1 mouse cellular context compared by ENCODE assay signal in genomic region chr8:121909663-121910062, GRCm38 (mm10).
TF ChIP-seq lines count a peak whose summit lies in the region.

No protein-coding gene starts in this region.

TF ChIP-seq in MEL, 35 proteins besides CTCF, POLR2A, EP300 and RAD21 (continued from another document):
- TF ChIP-seq TAL1 (IDR thresholded peaks at IDR 0.05; ENCODE audit: low read length) (no peak), MEF2A (IDR thresholded peaks at IDR 0.05; ENCODE audit: extremely low read depth, insufficient replicate concordance, low read depth, low read length, poor library complexity, severe bottlenecking) (peak; percentile 50; the same call in 1 of the 2 replicates), E2F4 (IDR thresholded peaks at IDR 0.05; ENCODE audit: borderline replicate concordance, low read depth, low read length) (no peak), POLR2AphosphoS2 (IDR thresholded peaks at IDR 0.05; ENCODE audit: low read length) (no peak), MAFK (IDR thresholded peaks at IDR 0.05; ENCODE audit: borderline replicate concordance, low read depth, low read length) (no peak), ZNF384 (IDR thresholded peaks at IDR 0.05; ENCODE audit: low read depth, low read length) (peak; percentile 64; the same call in 1 of the 2 replicates), MYB (IDR thresholded peaks at IDR 0.05; ENCODE audit: low read depth, low read length) (peak; percentile 88), MXI1 (IDR thresholded peaks at IDR 0.05; ENCODE audit: low read depth, low read length) (no peak), TBP (IDR thresholded peaks at IDR 0.05; ENCODE audit: low read depth, low read length) (0 out of 2 replicates have a peak, but pooled peaks have one; percentile 33), TCF12 (IDR thresholded peaks at IDR 0.05; ENCODE audit: low read depth, low read length) (peak; percentile 88), USF1 (IDR thresholded peaks at IDR 0.05; ENCODE audit: low read depth, low read length) (no peak), KAT2A (conservative IDR thresholded peaks at IDR 0.05; ENCODE audit: low read depth, low read length) (no peak), SIN3A (IDR thresholded peaks at IDR 0.05; ENCODE audit: low read length) (peak; percentile 82), BHLHE40 (IDR thresholded peaks at IDR 0.05; ENCODE audit: borderline replicate concordance, low read depth, low read length) (peak; percentile 91), GABPA (IDR thresholded peaks at IDR 0.05; ENCODE audit: low read depth, low read length) (no peak), NELFE (IDR thresholded peaks at IDR 0.05; ENCODE audit: low read depth, low read length) (no peak), NRF1 (IDR thresholded peaks at IDR 0.05; ENCODE audit: insufficient read depth, low read depth, low read length, poor library complexity, severe bottlenecking) (no peak), RCOR1 (IDR thresholded peaks at IDR 0.05; ENCODE audit: low read depth, low read length) (peak; percentile 80), HCFC1 (IDR thresholded peaks at IDR 0.05; ENCODE audit: low read depth, low read length) (0 out of 2 replicates have a peak, but pooled peaks have one; percentile 40), CHD2 (IDR thresholded peaks at IDR 0.05; ENCODE audit: low read length) (no peak), JUND (IDR thresholded peaks at IDR 0.05; ENCODE audit: low read depth, low read length) (no peak), MYC (IDR thresholded peaks at IDR 0.05; ENCODE audit: low read depth, low read length) (no peak), ZKSCAN1 (IDR thresholded peaks at IDR 0.05; ENCODE audit: low read depth, low read length) (no peak), ZMIZ1 (IDR thresholded peaks at IDR 0.05; ENCODE audit: low read depth, low read length) (no peak), GATA1 (IDR thresholded peaks at IDR 0.05; ENCODE audit: low read depth, low read length) (peak; percentile 89), SMC3 (IDR thresholded peaks at IDR 0.05; ENCODE audit: low read depth, low read length) (peak; percentile 71), MAZ (IDR thresholded peaks at IDR 0.05; ENCODE audit: low read depth, low read length) (peak; percentile 90), POLR2AphosphoS5 (IDR thresholded peaks at IDR 0.05; ENCODE audit: borderline replicate concordance, low read depth, low read length) (no peak), ELF1 (IDR thresholded peaks at IDR 0.05; ENCODE audit: low read depth, low read length) (peak; percentile 19; the same call in 1 of the 2 replicates), MAX (IDR thresholded peaks at IDR 0.05; ENCODE audit: low read length) (no peak)
